Mouse (Mus musculus): ENCODE measurements at regions not wholly inside any gene's neighbourhood (a gene's known extent, or its start where the extent isn't known, plus 50 kb on each side); places are given as distances from the start of the nearest gene placed in this dataset.

GRCm38 (mm10) chr8:89444466-89444865, 400.5 kb upstream of the Sall1 start:
- Histone ChIP-seq H3K27ac (ENCODE audit: insufficient read depth, low read depth) (no peak overlapping the region), H3K4me2 (ENCODE audit: insufficient read depth, low read depth, poor library complexity, severe bottlenecking) (no peak overlapping the region), H3K9me3 (replicated peaks; ENCODE audit: low read length) (peaks cover 25% of the 10 kb centered on the region), H3K4me3 (replicated peaks in 1 of 3; ENCODE audit: low read depth in 2 of 3, low read length in 2 of 3, poor library complexity in 1 of 3) (no peak overlapping the region), H3K27me3 (replicated peaks) (no peaks in the 10 kb centered on the region), H3K4me1 (ENCODE audit: control insufficient read depth in 1 of 2, insufficient read depth in 2 of 2) (no peaks in the 10 kb centered on the region), H3K79me2 (replicated peaks; ENCODE audit: control insufficient read depth, extremely low read depth, insufficient read depth, poor library complexity, severe bottlenecking) (no peaks in the 10 kb centered on the region), H3K36me3 (replicated peaks in 1 of 2; ENCODE audit: control insufficient read depth in 1 of 2, insufficient read depth in 1 of 2, low read length in 1 of 2) (no peaks in the 10 kb centered on the region), H3K9ac (ENCODE audit: insufficient read depth, low read depth) (no peak overlapping the region)
- no peak for DNase-seq (ENCODE audit: extremely low read depth)
- dilution Hi-C loops (cut with MboI; ENCODE audit: extremely low pct_ligation_motif_present, extremely low pct_unique_long_range_greater_than_20kb, low sequenced_read_pairs) (no loop called here), in situ Hi-C loops (cut with MboI; ENCODE audit: low pct_ligation_motif_present, low pct_unique_long_range_greater_than_20kb, low sequenced_read_pairs) (no loop called here)
- no peak for TF ChIP-seq POLR2AphosphoS2 (IDR thresholded peaks at IDR 0.05; ENCODE audit: low read depth, low read length)
- no peak for TF ChIP-seq SIN3A (IDR thresholded peaks at IDR 0.05; ENCODE audit: low read length)
- TF ChIP-seq BHLHE40 (IDR thresholded peaks at IDR 0.05; ENCODE audit: low read depth, low read length), result no peak
- TF ChIP-seq TCF12 (IDR thresholded peaks at IDR 0.05; ENCODE audit: low read depth, low read length), result no peak

GRCm38 (mm10) chr8:89439304-89439703, 395.3 kb upstream of the Sall1 start:
- Histone ChIP-seq H3K9me3 (replicated peaks; ENCODE audit: low read length) (peaks cover 20% of the 10 kb centered on the region), H3K4me3 (replicated peaks in 1 of 3; ENCODE audit: low read depth in 2 of 3, low read length in 2 of 3, poor library complexity in 1 of 3) (no peak overlapping the region), H3K27me3 (replicated peaks) (no peaks in the 10 kb centered on the region), H3K4me1 (ENCODE audit: control insufficient read depth in 1 of 2, insufficient read depth in 2 of 2) (no peaks in the 10 kb centered on the region), H3K79me2 (replicated peaks; ENCODE audit: control insufficient read depth, extremely low read depth, insufficient read depth, poor library complexity, severe bottlenecking) (no peaks in the 10 kb centered on the region), H3K4me2 (ENCODE audit: insufficient read depth, low read depth, poor library complexity, severe bottlenecking) (no peak overlapping the region), H3K9ac (ENCODE audit: insufficient read depth, low read depth) (no peak overlapping the region), H3K27ac (ENCODE audit: insufficient read depth, low read depth) (no peak overlapping the region), H3K36me3 (replicated peaks in 1 of 2; ENCODE audit: control insufficient read depth in 1 of 2, insufficient read depth in 1 of 2, low read length in 1 of 2) (no peaks in the 10 kb centered on the region)
- DNase-seq (ENCODE audit: extremely low read depth), result no peak
- in situ Hi-C loops (cut with MboI; ENCODE audit: low pct_ligation_motif_present, low pct_unique_long_range_greater_than_20kb, low sequenced_read_pairs) (no loop called here), dilution Hi-C loops (cut with MboI; ENCODE audit: extremely low pct_ligation_motif_present, extremely low pct_unique_long_range_greater_than_20kb, low sequenced_read_pairs) (no loop called here)
- no peak for TF ChIP-seq USF1 (IDR thresholded peaks at IDR 0.05; ENCODE audit: low read depth, low read length)
- TF ChIP-seq MYC (IDR thresholded peaks at IDR 0.05; ENCODE audit: low read depth, low read length), result no peak
- TF ChIP-seq ELF1 (IDR thresholded peaks at IDR 0.05; ENCODE audit: low read depth, low read length), result no peak
- TF ChIP-seq PAX5 (IDR thresholded peaks at IDR 0.05; ENCODE audit: low read length), result no peak
- no peak for TF ChIP-seq GABPA (IDR thresholded peaks at IDR 0.05; ENCODE audit: insufficient replicate concordance, low read depth, low read length)
- no peak for TF ChIP-seq SIN3A (IDR thresholded peaks at IDR 0.05; ENCODE audit: low read length)
- no peak for TF ChIP-seq NELFE (IDR thresholded peaks at IDR 0.05; ENCODE audit: low read depth, low read length)
- TF ChIP-seq E2F4 (IDR thresholded peaks at IDR 0.05; ENCODE audit: insufficient replicate concordance, low read depth, low read length), result no peak
- no peak for TF ChIP-seq NRF1 (IDR thresholded peaks at IDR 0.05; ENCODE audit: low read depth, low read length)
- TF ChIP-seq SMC3 (IDR thresholded peaks at IDR 0.05; ENCODE audit: low read depth, low read length), result no peak
- TF ChIP-seq UBTF (IDR thresholded peaks at IDR 0.05; ENCODE audit: low read depth, low read length), result no peak

GRCm38 (mm10) chr8:89426969-89427368, 383.0 kb upstream of the Sall1 start:
- Histone ChIP-seq H3K27me3 (replicated peaks) (no peaks in the 10 kb centered on the region), H3K79me2 (replicated peaks; ENCODE audit: control insufficient read depth, extremely low read depth, insufficient read depth, poor library complexity, severe bottlenecking) (no peaks in the 10 kb centered on the region), H3K4me3 (replicated peaks in 1 of 3; ENCODE audit: low read depth in 2 of 3, low read length in 2 of 3, poor library complexity in 1 of 3) (no peak overlapping the region), H3K9ac (ENCODE audit: insufficient read depth, low read depth) (no peak overlapping the region), H3K4me2 (ENCODE audit: insufficient read depth, low read depth, poor library complexity, severe bottlenecking) (no peak overlapping the region), H3K36me3 (replicated peaks in 1 of 2; ENCODE audit: control insufficient read depth in 1 of 2, insufficient read depth in 1 of 2, low read length in 1 of 2) (no peaks in the 10 kb centered on the region), H3K4me1 (ENCODE audit: control insufficient read depth in 1 of 2, insufficient read depth in 2 of 2) (no peaks in the 10 kb centered on the region), H3K27ac (ENCODE audit: insufficient read depth, low read depth) (no peak overlapping the region), H3K9me3 (replicated peaks; ENCODE audit: low read length) (peaks cover 23% of the 10 kb centered on the region)
- in situ Hi-C loops (cut with MboI; ENCODE audit: low pct_ligation_motif_present, low pct_unique_long_range_greater_than_20kb, low sequenced_read_pairs), result no loop called here
- no peak for TF ChIP-seq KAT2A (IDR thresholded peaks at IDR 0.05; ENCODE audit: insufficient replicate concordance, low read length)
- TF ChIP-seq EP300 (IDR thresholded peaks at IDR 0.05; ENCODE audit: low read length), result no peak
- TF ChIP-seq TCF12 (IDR thresholded peaks at IDR 0.05; ENCODE audit: low read depth, low read length), result no peak
- DNase-seq (ENCODE audit: extremely low read depth), result no peak
- dilution Hi-C loops (cut with MboI; ENCODE audit: extremely low pct_ligation_motif_present, extremely low pct_unique_long_range_greater_than_20kb, low sequenced_read_pairs), result no loop called here
